Mouse (Mus musculus) hindbrain, embryonic 13.5 days (tissue): ENCODE results near the gene Anp32e. TPM values are rescaled to one million over a fixed set of nuclear protein-coding genes. Genes with fewer than 3 reads are reported as not detected.

Experiments used
- ATAC-seq: fragments of 200-750 bp; cut with Nextera tagmentation; 2 replicates; pipeline ENCODE4 v1.8.0; 2017; ENCODE audit warnings: moderate TSS enrichment; ENCODE audit not compliant: low FRiP score
- H3K27ac ChIP-seq: fragments of 300-500 bp; sonication (generic); 2 replicates; pipeline ENCODE4 v1.5.1; 2015; ENCODE audit warnings: inconsistent platforms, mild to moderate bottlenecking, moderate library complexity
- H3K27me3 ChIP-seq: fragments of 300-500 bp; sonication (generic); 2 replicates; pipeline ENCODE4 v1.6.1; 2015; ENCODE audit warnings: mild to moderate bottlenecking, inconsistent platforms
- H3K36me3 ChIP-seq: fragments of 300-500 bp; sonication (generic); 2 replicates; pipeline ENCODE4 v1.6.1; 2015; ENCODE audit warnings: mild to moderate bottlenecking, inconsistent platforms
- H3K4me1 ChIP-seq: fragments of 300-500 bp; sonication (generic); replicated peaks from 2 replicates; pipeline ENCODE4 v1.6.1; 2015; ENCODE audit warnings: inconsistent platforms
- H3K4me2 ChIP-seq: fragments of 300-500 bp; sonication (generic); 2 replicates; pipeline ENCODE4 v1.6.1; 2015; ENCODE audit warnings: inconsistent platforms, mild to moderate bottlenecking, moderate library complexity
- H3K4me3 ChIP-seq: fragments of 300-500 bp; sonication (generic); 2 replicates; pipeline ENCODE4 v1.5.1; 2015; ENCODE audit warnings: mild to moderate bottlenecking, inconsistent platforms
- H3K9ac ChIP-seq: fragments of 300-500 bp; sonication (generic); 2 replicates; pipeline ENCODE4 v1.6.1; 2015; ENCODE audit warnings: mild to moderate bottlenecking, inconsistent platforms
- H3K9me3 ChIP-seq: fragments of 300-500 bp; sonication (generic); 2 replicates; pipeline ENCODE4 v1.6.1; 2016; ENCODE audit warnings: inconsistent platforms
- WGBS: fragments of 180-500 bp; shearing (Covaris S2); methylation state at CpG from one replicate; pipeline ENCODE4 v1.1.7; 2015; 5-methylcytosine and 5-hydroxymethylcytosine counted together
- polyA plus RNA-seq: library from polyadenylated mRNA; unstranded; fragments of >200 nt; fragmentation: Nextera tagmentation; extraction: Ambion mirVana; gene quantifications from 2 replicates; pipeline ENCODE4 v1.2.1, GENCODE M21; 2015

Gene Anp32e
- polyA plus RNA-seq, 1 experiment from 2014 or later = 167 TPM

GRCm38 (mm10) chr3:95931471-95931870 lies 2.4 kb downstream of the Anp32e start:
- peaks cover 21% of the 10 kb centered on the region for H3K36me3 ChIP-seq
- ATAC-seq = no peak

GRCm38 (mm10) chr3:95932157-95932556 lies 3.1 kb downstream of the Anp32e start:
- 61% methylated on average over 1 of the region's 1 CpGs for WGBS
- ATAC-seq = no peak
- H3K4me1 ChIP-seq = peaks cover 36% of the 10 kb centered on the region

More at GRCm38 (mm10) chr3:95931471-95931870, 2.4 kb downstream of the Anp32e start:
- no peaks in the 10 kb centered on the region for H3K27me3 ChIP-seq
- H3K4me2 ChIP-seq = no peak overlapping the region
- H3K9me3 ChIP-seq = no peaks in the 10 kb centered on the region
- H3K27ac ChIP-seq = no peak overlapping the region
- H3K4me1 ChIP-seq = peaks cover 36% of the 10 kb centered on the region
- H3K4me3 ChIP-seq = no peak overlapping the region
- no peak overlapping the region for H3K9ac ChIP-seq
- 94% methylated on average over 1 of the region's 1 CpGs for WGBS

GRCm38 (mm10) chr3:95932566-95932965 lies 3.5 kb downstream of the Anp32e start:
- Histone ChIP-seq H3K4me2 (no peak overlapping the region), H3K27ac (no peak overlapping the region), H3K4me1 (peaks cover 36% of the 10 kb centered on the region), H3K9me3 (no peaks in the 10 kb centered on the region), H3K9ac (no peak overlapping the region), H3K27me3 (no peaks in the 10 kb centered on the region), H3K36me3 (peaks cover 32% of the 10 kb centered on the region), H3K4me3 (no peak overlapping the region)
- ATAC-seq = no peak
- 94% methylated on average over 7 of the region's 7 CpGs for WGBS

More at GRCm38 (mm10) chr3:95932157-95932556, 3.1 kb downstream of the Anp32e start:
- no peak overlapping the region for H3K27ac ChIP-seq
- H3K9me3 ChIP-seq = no peaks in the 10 kb centered on the region
- H3K27me3 ChIP-seq = no peaks in the 10 kb centered on the region
- peaks cover 28% of the 10 kb centered on the region for H3K36me3 ChIP-seq
- no peak overlapping the region for H3K4me2 ChIP-seq
- no peak overlapping the region for H3K9ac ChIP-seq
- no peak overlapping the region for H3K4me3 ChIP-seq

DNA sequence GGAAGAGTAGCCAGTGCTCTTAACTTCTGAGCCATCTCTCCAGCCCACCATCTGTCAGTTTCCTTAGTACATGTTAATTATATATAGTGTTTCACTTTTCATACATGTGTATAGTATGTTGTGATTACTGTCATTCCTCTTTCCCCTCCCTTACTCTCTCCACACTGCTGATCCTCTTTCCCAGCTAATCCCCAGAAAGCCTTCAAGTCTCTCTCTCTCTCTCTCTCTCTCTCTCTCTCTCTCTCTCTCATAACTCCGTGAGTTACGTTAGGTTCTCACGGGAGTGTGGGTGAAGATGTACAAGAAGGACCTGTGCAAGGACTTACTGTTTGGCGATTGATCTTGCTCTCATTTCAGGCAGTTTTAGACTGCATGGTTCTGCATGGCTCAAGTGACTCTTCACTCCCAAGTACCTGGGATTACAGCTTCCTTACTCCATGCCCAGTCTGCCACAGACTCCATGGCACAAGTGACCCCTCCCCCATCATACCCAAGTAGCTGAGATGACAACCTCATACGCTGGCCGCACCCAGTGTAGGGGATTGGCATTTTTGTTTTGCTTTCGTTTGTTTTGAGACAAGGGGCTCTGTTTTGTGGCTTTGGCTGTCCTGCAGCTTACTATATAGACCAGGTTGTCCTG lies 4.2 kb downstream of the Anp32e start:
- Histone ChIP-seq H3K9me3 (no peaks in the 10 kb centered on the region), H3K36me3 (peaks cover 38% of the 10 kb centered on the region), H3K27me3 (no peaks in the 10 kb centered on the region), H3K4me2 (no peak overlapping the region), H3K4me1 (peaks cover 33% of the 10 kb centered on the region), H3K27ac (no peak overlapping the region), H3K4me3 (no peak overlapping the region), H3K9ac (no peak overlapping the region)
- WGBS = 94% methylated on average over 7 of the region's 7 CpGs
- ATAC-seq = no peak

DNA sequence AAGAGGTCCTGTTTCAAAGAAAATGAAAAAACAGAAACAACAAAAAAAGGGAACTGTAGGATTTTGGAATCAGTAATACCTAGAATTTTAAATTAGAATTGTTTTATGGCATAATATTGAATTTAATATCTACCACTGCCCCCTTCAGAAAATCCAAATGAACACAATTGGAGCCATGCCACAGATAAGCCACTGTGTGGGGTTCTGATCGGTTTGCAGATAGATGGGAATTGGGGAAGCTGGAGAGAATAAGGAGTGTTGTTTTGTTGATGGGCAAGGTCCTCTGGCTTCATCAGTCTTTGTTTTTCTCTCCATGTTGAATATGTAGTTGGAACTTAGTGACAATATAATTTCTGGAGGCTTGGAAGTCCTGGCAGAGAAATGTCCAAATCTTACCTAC lies 5.4 kb downstream of the Anp32e start:
- H3K36me3 ChIP-seq = peaks cover 50% of the 10 kb centered on the region
- no peaks in the 10 kb centered on the region for H3K27me3 ChIP-seq
- no peak overlapping the region for H3K4me2 ChIP-seq
- H3K9ac ChIP-seq = no peak overlapping the region
- no peaks in the 10 kb centered on the region for H3K9me3 ChIP-seq
- peaks cover 30% of the 10 kb centered on the region for H3K4me1 ChIP-seq
- no peak for ATAC-seq
- no peak overlapping the region for H3K4me3 ChIP-seq
- 97% methylated on average over 1 of the region's 1 CpGs for WGBS
- H3K27ac ChIP-seq = no peak overlapping the region

GRCm38 (mm10) chr3:95938217-95938616 lies 9.2 kb downstream of the Anp32e start:
- Histone ChIP-seq H3K9ac (no peak overlapping the region), H3K9me3 (no peaks in the 10 kb centered on the region), H3K4me3 (no peak overlapping the region), H3K27me3 (no peaks in the 10 kb centered on the region), H3K4me2 (no peak overlapping the region), H3K36me3 (peaks cover 86% of the 10 kb centered on the region), H3K27ac (no peak overlapping the region), H3K4me1 (0 out of 2 replicates have a peak, but pooled peaks cover 3% of the 10 kb centered on the region)
- ATAC-seq = no peak
- 98% methylated on average over 8 of the region's 8 CpGs for WGBS

DNA sequence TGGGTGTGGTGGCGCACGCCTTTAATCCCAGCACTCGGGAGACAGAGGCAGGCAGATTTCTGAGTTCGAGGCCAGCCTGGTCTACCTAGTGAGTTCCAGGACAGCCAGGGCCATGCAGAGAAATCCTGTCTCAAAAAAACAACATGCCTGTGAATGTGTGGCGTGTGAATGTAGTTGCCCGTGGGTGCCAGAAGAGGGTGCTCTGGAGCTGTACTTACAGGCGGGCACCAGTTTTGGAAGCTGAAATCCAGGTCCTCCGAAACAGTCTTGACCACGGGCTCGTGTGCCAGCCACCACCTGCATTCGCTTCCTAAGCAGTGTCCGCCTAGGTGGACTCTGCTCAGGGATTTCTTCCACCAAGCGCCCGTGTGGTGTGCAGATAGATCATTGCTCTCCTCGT lies 9.8 kb downstream of the Anp32e start:
- 95% methylated on average over 15 of the region's 15 CpGs for WGBS
- Histone ChIP-seq H3K27me3 (no peaks in the 10 kb centered on the region), H3K36me3 (peaks cover 88% of the 10 kb centered on the region), H3K4me2 (no peak overlapping the region), H3K4me1 (no peaks in the 10 kb centered on the region), H3K27ac (no peak overlapping the region), H3K9ac (no peak overlapping the region), H3K4me3 (no peak overlapping the region), H3K9me3 (no peaks in the 10 kb centered on the region)
- no peak for ATAC-seq

- H3K27ac ChIP-seq = no peak overlapping the region
- H3K27me3 ChIP-seq = no peaks in the 10 kb centered on the region
- no peak overlapping the region for H3K4me3 ChIP-seq
- no peaks in the 10 kb centered on the region for H3K4me1 ChIP-seq
- no peak overlapping the region for H3K9ac ChIP-seq
- H3K36me3 ChIP-seq = peaks cover 70% of the 10 kb centered on the region
- 84% methylated on average over 6 of the region's 6 CpGs for WGBS
- no peaks in the 10 kb centered on the region for H3K9me3 ChIP-seq
- no peak overlapping the region for H3K4me2 ChIP-seq
- ATAC-seq = no peak
Measured at GRCm38 (mm10) chr3:95942749-95943148, 13.7 kb downstream of the Anp32e start.

DNA sequence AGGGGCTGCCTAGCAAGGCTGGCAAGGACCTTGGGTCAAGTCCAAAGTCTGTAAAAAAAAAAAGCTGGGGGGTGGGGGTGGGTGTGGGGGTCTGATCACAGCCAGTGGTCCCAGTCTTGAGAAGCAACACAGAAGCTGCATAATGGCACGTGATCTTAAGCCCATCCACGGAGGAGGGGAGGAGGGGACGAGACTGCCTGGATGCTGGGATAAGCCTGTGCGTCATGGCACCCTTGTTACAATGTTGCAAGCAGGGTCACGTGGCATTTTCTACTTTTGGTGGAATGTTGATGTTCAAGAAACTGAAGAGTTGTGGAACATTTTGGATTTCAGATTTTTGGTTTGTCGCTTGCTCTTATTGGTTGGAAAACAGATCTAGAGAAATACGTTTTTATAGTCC lies 14.2 kb downstream of the Anp32e start:
- no peak overlapping the region for H3K4me2 ChIP-seq
- no peak for ATAC-seq
- no peak overlapping the region for H3K4me3 ChIP-seq
- WGBS = 93% methylated on average over 7 of the region's 7 CpGs
- no peaks in the 10 kb centered on the region for H3K27me3 ChIP-seq
- H3K36me3 ChIP-seq = peaks cover 65% of the 10 kb centered on the region
- no peaks in the 10 kb centered on the region for H3K4me1 ChIP-seq
- H3K27ac ChIP-seq = no peak overlapping the region
- no peaks in the 10 kb centered on the region for H3K9me3 ChIP-seq
- no peak overlapping the region for H3K9ac ChIP-seq

DNA sequence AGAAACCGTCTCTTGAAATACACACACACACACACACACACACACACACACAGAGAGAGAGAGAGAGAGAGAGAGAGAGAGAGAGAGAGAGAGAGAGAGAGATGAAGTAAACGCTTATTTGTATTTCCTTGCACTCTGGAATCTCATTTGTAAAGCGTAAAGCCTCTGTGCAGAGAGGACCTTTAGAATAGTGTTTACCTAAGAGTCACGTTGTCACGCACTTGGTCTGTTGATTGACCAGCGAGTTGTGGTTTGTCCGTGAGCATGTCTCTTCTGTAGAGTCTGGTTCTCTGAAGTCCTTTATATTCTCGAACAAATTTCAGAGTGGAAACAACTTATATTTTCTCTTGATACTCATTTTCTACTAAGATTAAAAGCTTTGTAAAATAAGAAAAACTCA lies 15.7 kb downstream of the Anp32e start:
- H3K9me3 ChIP-seq = no peaks in the 10 kb centered on the region
- H3K9ac ChIP-seq = no peak overlapping the region
- H3K4me1 ChIP-seq = no peaks in the 10 kb centered on the region
- no peak overlapping the region for H3K4me3 ChIP-seq
- H3K36me3 ChIP-seq = peaks cover 50% of the 10 kb centered on the region
- 90% methylated on average over 8 of the region's 8 CpGs for WGBS
- no peak overlapping the region for H3K4me2 ChIP-seq
- no peak for ATAC-seq
- no peak overlapping the region for H3K27ac ChIP-seq
- H3K27me3 ChIP-seq = no peaks in the 10 kb centered on the region

GRCm38 (mm10) chr3:95945731-95946240 lies 16.7 kb downstream of the Anp32e start:
- no peak for ATAC-seq
- Histone ChIP-seq H3K27ac (no peak overlapping the region), H3K4me2 (no peak overlapping the region), H3K27me3 (no peaks in the 10 kb centered on the region), H3K4me1 (no peaks in the 10 kb centered on the region), H3K9ac (peak overlapping the region; percentile 29; the same call in 1 of the 2 replicates), H3K4me3 (no peak overlapping the region), H3K9me3 (no peaks in the 10 kb centered on the region), H3K36me3 (peaks cover 40% of the 10 kb centered on the region)
- 68% methylated on average over 14 of the region's 14 CpGs for WGBS

DNA sequence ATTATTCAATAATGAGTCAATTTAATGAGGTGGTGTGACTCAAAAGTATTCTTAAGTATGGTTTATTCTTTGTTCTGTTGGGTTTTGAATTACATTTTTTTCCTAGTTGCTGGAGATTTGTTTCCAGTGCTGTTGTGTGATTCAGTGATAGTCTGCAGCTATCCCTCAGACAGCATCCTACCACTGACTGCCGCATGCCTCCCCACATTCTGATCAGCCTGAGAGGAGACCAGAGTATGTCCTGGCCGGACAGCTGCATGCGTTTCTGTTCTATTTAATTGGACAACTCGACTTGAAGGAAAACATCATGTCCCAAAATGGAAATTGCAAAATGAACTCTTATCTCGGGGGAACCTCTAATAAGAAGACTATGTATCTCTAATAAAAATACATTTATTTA lies 19.3 kb downstream of the Anp32e start:
- Histone ChIP-seq H3K36me3 (peaks cover 16% of the 10 kb centered on the region), H3K27me3 (no peaks in the 10 kb centered on the region), H3K9me3 (no peaks in the 10 kb centered on the region), H3K27ac (no peak overlapping the region), H3K9ac (no peak overlapping the region), H3K4me1 (peaks cover 11% of the 10 kb centered on the region; the same call in 1 of the 2 replicates), H3K4me2 (no peak overlapping the region), H3K4me3 (no peak overlapping the region)
- 94% methylated on average over 5 of the region's 5 CpGs for WGBS
- no peak for ATAC-seq
